In the genomic region with DNA sequence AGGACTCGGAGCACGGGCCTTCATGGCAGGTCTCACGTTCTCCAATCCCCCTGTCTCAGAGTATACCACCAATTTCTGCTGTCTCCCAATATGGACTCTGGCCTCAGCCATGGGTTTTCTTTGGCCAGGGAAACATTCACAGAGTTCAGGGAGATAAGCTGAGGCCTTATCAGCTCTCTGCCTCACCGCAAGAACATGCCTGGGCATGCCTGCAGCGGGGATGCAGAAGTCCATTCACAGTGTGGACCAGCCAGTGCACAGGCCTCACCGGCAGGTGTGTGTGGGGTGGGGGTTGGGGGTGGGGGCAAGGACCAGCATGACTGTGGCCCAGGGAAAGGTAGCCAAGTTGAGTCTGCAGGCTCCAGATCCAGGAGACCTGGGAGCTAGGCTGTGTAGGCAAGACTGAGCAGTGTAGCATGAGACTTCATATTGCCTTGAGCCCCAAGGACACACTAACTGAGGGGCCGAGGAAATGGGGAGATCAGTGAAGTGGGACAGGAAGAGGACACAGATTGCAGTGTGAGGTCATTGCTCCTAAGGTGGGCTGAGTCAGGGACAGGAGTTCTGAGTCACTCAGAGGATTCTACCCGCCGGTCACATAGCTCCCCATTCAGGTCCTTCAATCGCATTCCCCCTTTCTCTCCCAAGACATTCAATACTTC, we compare ENCODE assay signal across 11 mouse cellular contexts. TPM values are rescaled to one million over a fixed set of nuclear protein-coding genes. Genes with fewer than 3 reads are reported as not detected.
A peak's percentile ranks its signal among the peaks of the same experiment; 100 is the strongest.
DNase-seq lines count a peak whose midpoint lies in the region; ATAC-seq and TF ChIP-seq lines count a peak whose summit lies in the region.
"Had no signal": no experiment of that assay in that cellular context is flagged by ENCODE, and none has a peak within 500 bp of the region (broad histone marks: within the 10 kb centered on the region; RNA-seq: fewer than 3 reads in every experiment).

No protein-coding gene starts in this region.

- WGBS in lung, postnatal 0 days: 76% methylated on average over 9 of the region's 10 CpGs
- 41% methylated on average over 10 of the region's 10 CpGs for WGBS in liver, adult 2 months
- whole genome bisulfite sequencing in stomach, postnatal 0 days: 62% methylated on average over 10 of the region's 10 CpGs
- 85% methylated on average over 10 of the region's 10 CpGs for WGBS in kidney, embryonic 15.5 days
- 94% methylated on average over 10 of the region's 10 CpGs for WGBS in forebrain, embryonic 11.5 days

- no peak overlapping the region for H3K4me2 ChIP-seq in lung, postnatal 0 days (replicated peaks; ENCODE audit: low read depth, low read length)
- H3K4me2 ChIP-seq in stomach, postnatal 0 days (replicated peaks; ENCODE audit: low read depth): no peak overlapping the region
- H3K4me2 ChIP-seq in kidney, embryonic 15.5 days: no peak overlapping the region
- H3K4me2 ChIP-seq in forebrain, embryonic 11.5 days (ENCODE audit: low read depth, low read length, severe bottlenecking): no peak overlapping the region

- H3K4me1 ChIP-seq in lung, postnatal 0 days (ENCODE audit: insufficient read depth, low read depth, low read length): no peaks in the 10 kb centered on the region
- peaks cover 18% of the 10 kb centered on the region for H3K4me1 ChIP-seq in liver, adult 2 months (ENCODE audit: control insufficient read depth, insufficient read depth, low read length)
- H3K4me1 ChIP-seq in stomach, postnatal 0 days (replicated peaks; ENCODE audit: control insufficient read depth, insufficient read depth): no peaks in the 10 kb centered on the region
- H3K4me1 ChIP-seq in kidney, embryonic 15.5 days: peaks cover 11% of the 10 kb centered on the region
- H3K4me1 ChIP-seq in forebrain, embryonic 11.5 days (replicated peaks; ENCODE audit: control insufficient read depth, insufficient read depth, low read length): peaks cover 6% of the 10 kb centered on the region; the same call in 1 of the 2 replicates

- no peak overlapping the region for H3K27ac ChIP-seq in lung, postnatal 0 days (ENCODE audit: low read length)
- H3K27ac ChIP-seq in liver, adult 2 months (replicated peaks; ENCODE audit: insufficient read depth, low read depth, low read length): peak overlapping the region; percentile 92
- peak overlapping the region; percentile 45; the same call in 1 of the 2 replicates for H3K27ac ChIP-seq in stomach, postnatal 0 days (replicated peaks)
- H3K27ac ChIP-seq in kidney, embryonic 15.5 days: no peak overlapping the region
- no peak overlapping the region for H3K27ac ChIP-seq in forebrain, embryonic 11.5 days (ENCODE audit: low read depth, low read length)

- no peak overlapping the region for H3K4me3 ChIP-seq in lung, postnatal 0 days (ENCODE audit: low read depth, low read length)
- H3K4me3 ChIP-seq in liver, adult 2 months (ENCODE audit: insufficient read depth, low read depth, low read length): no peak overlapping the region
- no peak overlapping the region for H3K4me3 ChIP-seq in stomach, postnatal 0 days (ENCODE audit: low read depth, low read length)
- no peak overlapping the region for H3K4me3 ChIP-seq in kidney, embryonic 15.5 days (replicated peaks)
- no peak overlapping the region for H3K4me3 ChIP-seq in forebrain, embryonic 11.5 days (ENCODE audit: low read depth, low read length)

- no peaks in the 10 kb centered on the region for H3K9me3 ChIP-seq in lung, postnatal 0 days (ENCODE audit: low read length)
- no peaks in the 10 kb centered on the region for H3K9me3 ChIP-seq in stomach, postnatal 0 days (ENCODE audit: control insufficient read depth, low read length)
- H3K9me3 ChIP-seq in kidney, embryonic 15.5 days (replicated peaks): no peaks in the 10 kb centered on the region
- no peaks in the 10 kb centered on the region for H3K9me3 ChIP-seq in forebrain, embryonic 11.5 days (ENCODE audit: control insufficient read depth, low read length)

- H3K27me3 ChIP-seq in lung, postnatal 0 days (replicated peaks; ENCODE audit: insufficient read depth, low read length): no peaks in the 10 kb centered on the region
- no peaks in the 10 kb centered on the region for H3K27me3 ChIP-seq in liver, adult 2 months (ENCODE audit: control insufficient read depth, insufficient read depth, low read length)
- no peaks in the 10 kb centered on the region for H3K27me3 ChIP-seq in stomach, postnatal 0 days (ENCODE audit: control insufficient read depth, insufficient read depth, low read length)
- no peaks in the 10 kb centered on the region for H3K27me3 ChIP-seq in kidney, embryonic 15.5 days
- H3K27me3 ChIP-seq in forebrain, embryonic 11.5 days (ENCODE audit: control insufficient read depth, insufficient read depth, low read length): no peaks in the 10 kb centered on the region

- TF ChIP-seq CTCF in lung, postnatal 0 days (IDR thresholded peaks at IDR 0.05): no peak
- TF ChIP-seq CTCF in liver, adult 2 months (IDR thresholded peaks at IDR 0.05; ENCODE audit: low read depth, low read length): no peak
- TF ChIP-seq CTCF in stomach, postnatal 0 days (IDR thresholded peaks at IDR 0.05; ENCODE audit: low read depth): no peak

- no peak for TF ChIP-seq POLR2A in liver, adult 2 months (IDR thresholded peaks at IDR 0.05; ENCODE audit: extremely low read depth, insufficient read depth, low read length)

- H3K9ac ChIP-seq in lung, postnatal 0 days (replicated peaks; ENCODE audit: low read depth): no peak overlapping the region
- H3K9ac ChIP-seq in liver, adult 2 months (ENCODE audit: low read depth, low read length): no peak overlapping the region
- no peak overlapping the region for H3K9ac ChIP-seq in stomach, postnatal 0 days (ENCODE audit: low read length)
- no peak overlapping the region for H3K9ac ChIP-seq in kidney, embryonic 15.5 days
- H3K9ac ChIP-seq in forebrain, embryonic 11.5 days (ENCODE audit: low read length): no peak overlapping the region

- H3K36me3 ChIP-seq in lung, postnatal 0 days (ENCODE audit: insufficient read depth, low read length): no peaks in the 10 kb centered on the region
- no peaks in the 10 kb centered on the region for H3K36me3 ChIP-seq in liver, adult 2 months (ENCODE audit: control insufficient read depth, insufficient read depth, low read length)
- no peaks in the 10 kb centered on the region for H3K36me3 ChIP-seq in stomach, postnatal 0 days (ENCODE audit: control insufficient read depth, insufficient read depth, low read length)
- H3K36me3 ChIP-seq in kidney, embryonic 15.5 days: no peaks in the 10 kb centered on the region
- H3K36me3 ChIP-seq in forebrain, embryonic 11.5 days (ENCODE audit: control insufficient read depth, insufficient read depth, low read length): no peaks in the 10 kb centered on the region

- peak; percentile 32 to 55 for DNase-seq in lung, adult 18-20 months
- DNase-seq in lung, postnatal 0 days (ENCODE audit: low spot score): no peak
- peak; percentile 21 for DNase-seq in R1 (ENCODE audit: low read depth, low spot score)
- DNase-seq in liver, adult 2 months (ENCODE audit: extremely low read depth, low read depth, low spot score): peak; percentile 90
- DNase-seq in stomach, postnatal 0 days (ENCODE audit: low spot score): peak; percentile 87
- DNase-seq in MN1 (ENCODE audit: low spot score): no peak
- no peak for DNase-seq in forebrain, embryonic 11.5 days (ENCODE audit: low spot score)
- DNase-seq: cerebellum, adult 9-11 months; gastrocnemius, postnatal 10 days had no signal

- no peaks in the 10 kb centered on the region for H3K79me2 ChIP-seq in liver, adult 2 months (ENCODE audit: control insufficient read depth, insufficient read depth, low read length)

- ATAC-seq in lung, postnatal 0 days: no peak
- ATAC-seq in stomach, postnatal 0 days (ENCODE audit: low FRiP score, low TSS enrichment): peak; percentile 79
- ATAC-seq in kidney, embryonic 15.5 days (replicated peaks; ENCODE audit: low FRiP score): no peak
- no peak for ATAC-seq in forebrain, embryonic 11.5 days (replicated peaks; ENCODE audit: low FRiP score)

- TF ChIP-seq EP300 in lung, postnatal 0 days (IDR thresholded peaks at IDR 0.05): no peak
- TF ChIP-seq EP300 in stomach, postnatal 0 days (optimal IDR thresholded peaks at IDR 0.05): no peak

RNA-seq across cellular contexts. Expression of a gene that starts 7.3 kb away (rescaled TPM):
- not detected in 2 replicates for polyA plus RNA-seq in lung, postnatal 0 days (2015; fragmentation: Nextera tagmentation; extraction: Ambion mirVana)
- total RNA-seq in liver, adult 2 months (2014; rRNA removed): 0.67 TPM in 1 of 2 replicates, not detected in the other
- polyA plus RNA-seq in liver, adult 2 months (2012; rRNA removed): 0.16 and 0.49 TPM in 2 replicates
- polyA plus RNA-seq in stomach, postnatal 0 days (2015; fragmentation: Nextera tagmentation; extraction: Ambion mirVana): not detected in 2 replicates
- polyA plus RNA-seq in kidney, embryonic 15.5 days (2015; fragmentation: Nextera tagmentation; extraction: Ambion mirVana): not detected in 2 replicates
- polyA plus RNA-seq in forebrain, embryonic 11.5 days (2014; fragmentation: Nextera tagmentation; extraction: Ambion mirVana): 0.68 and 1.4 TPM in 2 replicates
- total RNA-seq: adrenal gland, postnatal 36 days; gastrocnemius, postnatal 10 days had no signal

RNA-seq across cellular contexts. Expression of a gene that starts 28.5 kb away (rescaled TPM):
- 0.46 and 0.60 TPM in 2 replicates for polyA plus RNA-seq in lung, postnatal 0 days (2015; fragmentation: Nextera tagmentation; extraction: Ambion mirVana)
- under 0.01 TPM in 1 of 2 replicates, not detected in the other for total RNA-seq in liver, adult 2 months (2014; rRNA removed)
- polyA plus RNA-seq in liver, adult 2 months (2012; rRNA removed): 0.04 TPM in 1 of 2 replicates, not detected in the other
- polyA plus RNA-seq in stomach, postnatal 0 days (2015; fragmentation: Nextera tagmentation; extraction: Ambion mirVana): 1.4 and 1.9 TPM in 2 replicates
- polyA plus RNA-seq in kidney, embryonic 15.5 days (2015; fragmentation: Nextera tagmentation; extraction: Ambion mirVana): 2.4 and 3.4 TPM in 2 replicates
- 1.9 and 2.9 TPM in 2 replicates for polyA plus RNA-seq in forebrain, embryonic 11.5 days (2014; fragmentation: Nextera tagmentation; extraction: Ambion mirVana)

RNA-seq across cellular contexts. Expression of a gene that starts 47.5 kb away (rescaled TPM):
- 79.4 and 84.0 TPM in 2 replicates for polyA plus RNA-seq in lung, postnatal 0 days (2015; fragmentation: Nextera tagmentation; extraction: Ambion mirVana)
- total RNA-seq in liver, adult 2 months (2014; rRNA removed): 17.9 and 20.1 TPM in 2 replicates
- 2.5 and 4.6 TPM in 2 replicates for polyA plus RNA-seq in liver, adult 2 months (2012; rRNA removed)
- polyA plus RNA-seq in stomach, postnatal 0 days (2015; fragmentation: Nextera tagmentation; extraction: Ambion mirVana): 50.0 and 51.2 TPM in 2 replicates
- polyA plus RNA-seq in kidney, embryonic 15.5 days (2015; fragmentation: Nextera tagmentation; extraction: Ambion mirVana): 127 and 131 TPM in 2 replicates
- 132 and 136 TPM in 2 replicates for polyA plus RNA-seq in forebrain, embryonic 11.5 days (2014; fragmentation: Nextera tagmentation; extraction: Ambion mirVana)

RNA-seq across cellular contexts. Expression of a gene that starts 53.5 kb away (rescaled TPM):
- 33.3 and 33.6 TPM in 2 replicates for polyA plus RNA-seq in lung, postnatal 0 days (2015; fragmentation: Nextera tagmentation; extraction: Ambion mirVana)
- 28.0 and 30.0 TPM in 2 replicates for total RNA-seq in liver, adult 2 months (2014; rRNA removed)
- polyA plus RNA-seq in liver, adult 2 months (2012; rRNA removed): 47.6 and 56.5 TPM in 2 replicates
- 14.8 and 15.6 TPM in 2 replicates for polyA plus RNA-seq in stomach, postnatal 0 days (2015; fragmentation: Nextera tagmentation; extraction: Ambion mirVana)
- 14.8 and 15.4 TPM in 2 replicates for polyA plus RNA-seq in kidney, embryonic 15.5 days (2015; fragmentation: Nextera tagmentation; extraction: Ambion mirVana)
- 24.1 and 25.8 TPM in 2 replicates for polyA plus RNA-seq in forebrain, embryonic 11.5 days (2014; fragmentation: Nextera tagmentation; extraction: Ambion mirVana)

Comparison
In these comparisons a context has a peak if more than half of its experiments do, and no peak if none do; other contexts are left out.
1. DNase-seq: peak in lung, adult 18-20 months (2 of 2), R1 (single experiment), liver, adult 2 months (single experiment) and stomach, postnatal 0 days (single experiment); none in lung, postnatal 0 days (single experiment), MN1 (single experiment) and forebrain, embryonic 11.5 days (single experiment).
2. H3K27ac ChIP-seq: peak in liver, adult 2 months (single experiment) and stomach, postnatal 0 days (single experiment); none in lung, postnatal 0 days (single experiment), kidney, embryonic 15.5 days (single experiment) and forebrain, embryonic 11.5 days (single experiment).